Mouse (Mus musculus): ENCODE data around the gene Timm10.
A peak's percentile ranks its signal among the peaks of the same experiment; 100 is the strongest.

The Timm10 gene

DNA sequence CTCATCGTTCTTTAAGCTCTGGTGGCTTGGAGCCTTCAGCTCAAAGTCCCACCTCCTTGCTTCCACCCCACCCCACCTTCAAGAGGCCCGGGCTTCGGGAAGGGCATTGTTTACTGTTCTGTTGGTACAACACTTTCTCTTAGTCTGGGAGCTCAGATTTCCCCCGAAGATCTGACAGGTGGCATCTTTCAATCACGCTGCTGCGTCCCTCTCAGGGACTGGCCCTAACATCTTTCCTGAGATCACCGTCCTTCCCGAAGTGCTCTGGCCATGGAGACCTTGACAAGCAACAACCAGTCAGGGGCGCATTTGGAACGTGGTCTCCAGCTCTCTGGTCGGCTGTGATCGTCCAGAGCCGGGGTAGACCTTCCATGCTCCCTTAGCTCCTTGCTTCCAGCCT lies 4.2 kb upstream of the Timm10 start, which contains the start of gene Smtnl1:
TSS of gene Smtnl1 (minus strand) at position 101 of the 400 bp plus-strand sequence.
- no peak for DNase-seq

DNA sequence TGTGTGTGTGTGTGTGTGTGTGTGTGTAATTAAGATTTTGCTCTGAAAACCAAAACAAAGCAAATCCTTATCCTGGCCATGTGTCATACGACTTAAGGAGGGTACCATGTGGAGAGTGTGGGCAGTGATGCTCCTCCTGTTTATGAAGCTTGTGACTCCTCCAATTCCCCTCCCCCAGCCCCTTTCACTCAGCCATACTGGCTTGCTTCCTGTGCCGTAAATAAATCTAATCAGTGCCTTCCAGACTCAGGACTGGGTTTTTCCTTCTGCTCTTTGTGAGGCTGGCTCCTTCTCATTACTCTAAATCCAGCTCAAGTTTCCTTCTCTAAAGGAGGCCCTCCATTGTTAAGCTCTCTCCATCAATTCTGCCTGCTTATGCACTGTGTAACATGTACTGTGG lies 3.6 kb upstream of the Timm10 start:
- no peak for DNase-seq

DNA sequence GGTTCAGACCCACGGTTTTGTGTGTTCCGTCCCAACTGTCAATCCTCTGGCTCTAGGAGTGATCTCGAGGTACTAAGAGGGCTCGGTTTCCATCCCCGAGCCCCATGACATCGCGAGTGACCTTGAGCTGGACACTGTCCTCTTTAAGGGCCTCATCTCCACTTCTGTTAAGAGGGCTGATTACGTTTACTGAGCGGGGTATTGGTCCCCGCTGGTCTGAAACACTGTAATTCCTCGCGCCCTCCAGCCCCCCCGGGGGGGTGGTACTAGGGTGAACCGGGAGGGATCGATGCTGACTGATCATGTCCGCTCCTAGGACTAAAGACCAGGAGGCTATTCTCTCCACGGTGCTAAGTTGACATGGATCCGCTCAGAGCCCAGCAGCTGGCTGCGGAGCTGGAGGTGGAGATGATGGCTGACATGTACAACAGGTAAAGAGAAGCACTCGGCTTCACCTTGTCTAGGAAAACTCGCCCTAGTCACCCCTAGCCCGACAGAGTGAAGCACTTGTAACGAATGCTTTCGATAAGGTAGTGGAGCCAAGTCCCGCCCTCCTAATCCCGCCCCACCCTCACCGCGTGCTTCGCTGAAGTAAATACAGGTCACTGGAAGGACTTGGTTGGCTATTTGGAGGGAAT lies 605 bp downstream of the Timm10 start:
- DNase-seq: no peak

DNA sequence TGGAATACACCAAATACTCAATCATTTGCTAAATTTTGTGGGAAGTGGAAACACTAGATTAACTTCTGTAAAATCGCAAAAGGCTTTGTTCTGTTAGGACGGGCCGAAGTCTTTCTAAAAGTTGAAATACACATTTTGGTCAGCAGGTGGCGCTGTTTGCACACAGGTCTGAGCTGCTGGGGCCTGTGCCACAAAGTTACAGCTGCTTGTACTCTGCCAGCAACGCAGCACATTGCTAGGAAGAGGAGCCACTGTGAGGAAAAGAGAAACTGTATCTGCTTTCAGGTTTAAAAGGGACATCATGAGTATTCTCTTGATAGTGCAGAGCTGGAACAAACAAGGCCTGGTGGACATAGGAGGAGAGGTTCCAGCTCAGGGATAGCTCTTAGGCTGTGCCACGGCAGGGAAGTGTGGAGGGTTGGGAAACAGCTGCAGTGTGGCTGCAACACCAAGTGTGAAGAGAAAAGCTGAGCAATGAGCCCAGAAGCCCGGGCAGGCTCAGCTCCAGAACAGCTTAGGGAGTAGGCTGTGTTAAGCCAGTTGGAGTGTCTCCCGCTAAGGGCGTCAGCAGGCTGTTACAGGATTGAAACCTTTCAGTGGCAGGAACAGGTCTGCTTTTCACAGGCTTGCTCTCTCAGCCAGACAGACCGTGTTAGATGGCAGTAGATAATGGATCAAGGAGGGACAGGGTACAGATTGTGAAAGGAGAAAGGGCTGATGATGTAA lies 5.0 kb downstream of the Timm10 start:
- DNase-seq: peak; percentile 75 to 85

DNA sequence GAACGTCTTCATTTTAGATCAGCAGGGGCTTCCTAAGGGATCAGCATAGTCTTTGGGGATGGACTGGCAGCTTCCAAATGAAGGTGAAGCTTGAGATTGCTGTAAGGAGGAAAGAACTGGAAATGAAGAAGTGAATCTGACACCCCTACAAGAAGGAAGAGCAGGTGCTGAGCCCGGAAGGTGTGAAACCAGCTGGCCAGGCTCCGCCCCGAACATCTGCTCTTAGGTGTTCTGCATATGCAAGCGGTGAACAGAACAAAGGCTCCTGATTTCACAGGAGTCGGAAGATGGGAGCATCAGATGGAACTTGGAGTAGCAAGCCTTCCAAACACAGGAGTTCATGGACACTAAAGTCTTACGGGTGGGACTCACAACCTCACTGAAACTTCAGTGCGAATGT lies 10.3 kb downstream of the Timm10 start:
- DNase-seq: no peak

DNA sequence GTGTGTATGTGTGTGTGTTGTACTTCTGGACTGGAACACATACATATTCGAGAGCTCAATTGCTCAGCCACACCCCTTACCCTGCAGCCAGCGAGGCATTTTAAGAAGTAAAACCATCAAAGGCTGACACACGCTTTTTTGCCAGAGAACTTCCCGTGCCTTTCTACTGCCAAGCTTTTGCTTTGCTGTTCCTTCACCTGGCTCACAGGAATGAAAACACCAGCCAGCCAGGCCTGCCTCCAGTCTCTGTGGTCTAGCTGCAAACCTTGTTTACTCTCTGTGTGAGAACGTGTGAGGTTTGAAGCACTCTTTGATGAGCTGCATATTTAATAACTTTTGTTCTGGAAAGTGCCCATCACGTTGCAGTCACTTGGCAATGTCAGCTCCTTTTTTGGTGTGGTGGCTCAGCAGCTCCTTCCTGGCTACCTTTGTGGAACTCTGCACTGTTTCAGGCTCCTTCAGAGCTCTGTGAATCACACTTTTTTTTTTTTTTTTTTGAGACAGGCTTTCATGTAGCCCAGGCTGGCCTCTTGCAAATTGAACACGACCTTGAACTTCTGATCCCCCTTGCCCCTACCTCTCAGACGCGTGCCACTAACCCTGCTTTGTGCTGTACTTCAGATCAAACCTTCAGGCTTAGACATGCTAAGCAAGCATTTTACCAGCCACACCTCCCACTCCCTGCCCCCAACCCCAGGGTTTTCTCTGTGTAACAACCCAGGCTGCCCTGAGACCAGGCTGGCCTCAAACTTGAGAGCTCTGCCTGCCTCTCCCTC lies 11.2 kb downstream of the Timm10 start:
- no peak for DNase-seq

DNA sequence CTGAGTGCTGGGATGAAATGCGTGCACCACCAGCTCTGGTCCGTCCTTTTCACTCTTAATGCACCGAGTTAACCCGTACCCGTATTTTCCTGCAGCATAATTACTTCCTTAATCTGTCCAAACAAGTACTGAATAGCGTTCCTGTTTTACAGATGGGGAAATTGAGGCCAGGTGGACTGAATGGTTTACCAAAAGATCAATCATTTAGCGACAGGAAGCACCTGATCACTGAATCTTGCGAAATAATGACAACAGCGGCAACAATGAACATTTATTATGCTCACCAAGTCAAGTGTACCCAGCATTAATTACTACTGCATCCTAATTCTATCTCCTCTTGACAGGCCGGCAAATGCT lies 11.8 kb downstream of the Timm10 start, which contains the start of gene Slc43a1:
TSS of gene Slc43a1 (plus strand) at position 258 of the 357 bp plus-strand sequence.
- DNase-seq: no peak

DNA sequence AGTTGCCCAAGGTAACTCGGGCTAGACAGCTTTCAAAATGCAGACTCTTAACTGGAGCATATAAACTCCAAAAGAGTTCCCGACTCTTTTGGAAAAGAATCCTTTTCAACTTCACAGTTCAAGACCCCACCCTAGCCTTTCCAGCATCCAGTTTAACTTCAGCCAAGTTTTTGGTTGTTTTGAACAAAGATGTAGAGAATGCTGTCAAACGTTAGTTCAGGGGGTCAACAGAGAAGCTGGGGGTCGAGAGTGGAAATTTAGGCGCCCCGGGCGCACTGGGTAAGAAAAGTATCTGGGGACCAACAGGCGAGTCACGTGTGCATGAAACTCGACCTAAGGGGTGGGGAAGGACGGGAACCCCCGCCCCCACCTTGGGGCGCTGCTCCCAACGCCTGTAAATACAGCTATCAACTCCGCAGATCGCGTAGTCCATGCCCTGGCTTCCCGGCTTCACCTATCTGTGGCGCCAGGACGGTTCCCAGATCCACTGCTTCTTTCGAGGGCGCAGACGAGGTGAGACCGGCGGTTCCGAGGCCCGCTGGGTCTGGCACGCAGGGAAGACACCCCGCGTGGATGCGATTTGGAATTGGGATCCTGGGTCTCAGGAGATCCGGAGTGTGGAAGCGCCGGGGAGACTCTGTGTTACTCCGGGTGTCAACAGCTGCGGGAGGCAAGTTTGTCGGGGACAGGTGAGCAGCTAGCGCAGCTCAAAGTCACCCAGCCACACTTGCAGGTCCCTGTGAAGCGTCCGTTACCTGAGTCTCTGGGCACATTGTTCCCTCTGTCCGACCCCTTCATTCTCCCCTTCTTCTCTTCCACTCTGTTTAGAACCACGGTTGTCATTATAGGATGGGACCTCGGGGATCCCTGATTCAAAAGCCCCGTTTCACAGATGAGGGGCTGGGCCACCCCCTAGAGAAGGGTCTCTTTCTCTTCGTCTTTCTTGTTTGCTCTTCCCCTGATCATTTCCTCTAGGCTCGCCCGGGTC lies 12.5 kb downstream of the Timm10 start:
- DNase-seq: no peak

DNA sequence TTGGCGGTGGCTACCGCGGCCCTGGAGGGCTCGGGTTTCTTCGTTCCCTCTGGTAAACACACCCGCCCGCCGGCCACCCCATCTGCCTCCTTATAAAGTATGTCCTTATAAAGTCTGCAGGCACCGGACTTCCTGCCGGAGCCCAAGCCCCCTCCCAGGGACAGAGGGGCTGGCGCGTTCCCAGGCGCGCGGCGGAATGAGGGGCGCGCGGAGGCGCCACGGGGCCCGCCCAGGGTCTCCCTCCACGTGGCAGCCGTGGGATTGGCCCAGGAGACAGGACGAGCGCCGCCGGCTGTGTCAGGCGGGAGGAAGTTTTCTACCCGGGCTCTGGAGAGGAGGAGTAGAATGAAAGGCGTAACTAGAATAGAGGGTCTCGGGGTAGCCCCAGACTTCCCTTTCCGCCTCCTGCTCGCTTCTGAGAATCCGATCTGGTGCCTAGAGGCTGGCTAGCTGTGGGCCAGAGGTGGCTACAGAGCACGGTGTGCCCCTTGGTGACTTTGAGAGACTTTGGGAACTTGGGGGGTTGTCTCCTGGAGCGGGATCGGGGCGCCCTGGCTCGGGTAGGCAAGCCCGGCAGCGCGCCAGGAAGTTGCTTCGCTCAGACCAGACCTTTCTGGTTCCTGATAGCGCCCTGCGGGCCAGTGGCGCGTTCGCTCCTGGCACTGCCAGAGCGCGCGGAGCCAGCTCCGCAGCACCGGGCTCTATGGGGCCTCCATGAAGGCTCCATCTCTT lies 13.4 kb downstream of the Timm10 start:
- peak in 1 of 2 experiments; percentile 26 for DNase-seq

DNA sequence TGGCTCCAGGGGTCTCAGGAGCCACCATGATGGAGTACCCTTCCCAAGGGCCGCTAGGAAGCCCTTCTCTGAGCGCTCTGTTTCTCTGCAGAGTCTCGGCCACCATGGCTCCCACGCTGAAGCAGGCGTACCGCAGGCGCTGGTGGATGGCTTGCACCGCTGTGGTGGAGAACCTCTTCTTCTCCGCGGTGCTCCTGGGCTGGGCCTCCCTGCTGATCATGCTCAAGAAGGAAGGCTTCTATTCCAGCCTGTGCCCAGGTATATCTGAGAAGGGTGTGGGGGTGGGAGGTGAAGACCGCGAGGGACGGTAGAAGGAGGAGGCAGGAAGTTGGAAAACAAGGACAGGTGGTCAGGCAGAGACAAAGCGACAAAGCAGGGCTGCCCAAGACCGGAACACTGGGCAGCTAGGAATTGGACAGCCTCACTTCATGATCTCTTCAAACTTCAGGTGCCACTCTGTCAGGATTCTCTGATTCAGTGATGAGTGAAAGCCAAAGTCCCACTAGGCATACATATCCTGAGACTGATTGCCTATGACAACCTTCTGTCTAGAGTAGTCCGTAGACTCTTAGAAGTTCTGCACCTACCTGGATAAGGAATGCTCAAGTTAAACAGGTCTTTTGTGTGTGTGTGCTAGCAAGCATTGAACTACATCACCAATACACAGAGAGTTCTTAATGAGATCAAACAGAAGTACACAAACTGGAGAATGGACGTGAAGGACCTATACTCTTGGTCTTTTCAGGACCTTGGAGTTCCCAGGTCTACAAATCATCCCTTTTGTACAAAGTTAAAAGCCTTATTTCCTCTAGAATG lies 14.2 kb downstream of the Timm10 start:
- DNase-seq: no peak

DNA sequence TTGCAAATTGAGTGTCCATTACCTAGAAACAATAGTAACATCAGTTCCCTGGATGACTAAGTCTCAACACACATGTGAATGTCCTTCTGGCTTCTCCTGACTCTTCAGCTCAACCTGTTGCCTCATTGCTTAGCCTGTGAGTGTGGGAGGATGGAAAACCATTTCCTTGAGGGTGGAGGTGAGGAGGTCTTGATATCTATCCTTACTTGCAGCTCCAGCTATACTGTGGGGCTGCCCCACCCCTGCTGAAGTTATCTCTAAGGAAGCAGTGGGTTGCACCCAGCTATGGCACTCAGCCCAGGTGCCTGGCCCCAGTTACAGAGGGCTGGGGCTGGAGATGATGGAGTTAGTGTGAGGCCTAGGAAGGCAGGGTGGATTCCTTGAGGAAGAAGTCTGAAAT lies 15.1 kb downstream of the Timm10 start:
- DNase-seq: no peak

DNA sequence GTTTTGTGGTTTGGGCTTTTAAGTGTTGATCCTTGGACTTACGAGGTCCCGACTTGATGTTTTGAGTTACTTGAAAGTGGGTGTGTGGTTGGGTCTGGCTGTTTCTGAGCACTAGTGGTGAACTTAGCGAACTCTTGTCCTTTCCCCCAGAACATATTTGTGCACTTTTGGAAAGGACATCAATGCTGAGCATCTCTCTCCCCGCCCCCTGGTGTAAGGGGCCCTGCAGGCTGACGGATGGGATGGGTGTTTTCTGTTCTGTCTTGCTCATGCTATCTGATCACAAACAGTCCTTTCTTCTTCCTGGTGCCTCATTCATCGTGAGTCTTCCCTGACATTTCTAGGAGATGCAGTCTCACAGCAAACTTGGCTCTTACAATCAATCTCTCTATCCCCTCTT lies 16.9 kb downstream of the Timm10 start:
- DNase-seq: no peak

DNA sequence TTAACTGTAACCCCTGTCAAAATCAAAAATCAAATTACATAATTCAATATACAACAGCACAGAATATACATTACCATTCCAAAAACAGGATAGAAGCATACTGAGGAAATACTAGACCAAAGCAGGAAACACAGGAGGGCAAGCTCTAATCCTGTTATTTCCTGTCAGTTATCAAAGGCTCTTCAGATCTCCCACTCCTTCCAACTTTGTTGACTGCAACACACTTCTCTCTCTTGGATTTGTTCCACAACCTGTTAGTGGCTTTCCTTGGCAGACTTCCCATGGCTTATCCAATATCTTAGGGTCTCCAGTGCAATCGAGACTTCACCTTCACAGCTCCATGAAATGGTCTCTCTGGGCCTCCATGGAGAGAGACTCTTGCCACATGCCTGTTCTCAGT lies 18.4 kb downstream of the Timm10 start:
- no peak for DNase-seq

DNA sequence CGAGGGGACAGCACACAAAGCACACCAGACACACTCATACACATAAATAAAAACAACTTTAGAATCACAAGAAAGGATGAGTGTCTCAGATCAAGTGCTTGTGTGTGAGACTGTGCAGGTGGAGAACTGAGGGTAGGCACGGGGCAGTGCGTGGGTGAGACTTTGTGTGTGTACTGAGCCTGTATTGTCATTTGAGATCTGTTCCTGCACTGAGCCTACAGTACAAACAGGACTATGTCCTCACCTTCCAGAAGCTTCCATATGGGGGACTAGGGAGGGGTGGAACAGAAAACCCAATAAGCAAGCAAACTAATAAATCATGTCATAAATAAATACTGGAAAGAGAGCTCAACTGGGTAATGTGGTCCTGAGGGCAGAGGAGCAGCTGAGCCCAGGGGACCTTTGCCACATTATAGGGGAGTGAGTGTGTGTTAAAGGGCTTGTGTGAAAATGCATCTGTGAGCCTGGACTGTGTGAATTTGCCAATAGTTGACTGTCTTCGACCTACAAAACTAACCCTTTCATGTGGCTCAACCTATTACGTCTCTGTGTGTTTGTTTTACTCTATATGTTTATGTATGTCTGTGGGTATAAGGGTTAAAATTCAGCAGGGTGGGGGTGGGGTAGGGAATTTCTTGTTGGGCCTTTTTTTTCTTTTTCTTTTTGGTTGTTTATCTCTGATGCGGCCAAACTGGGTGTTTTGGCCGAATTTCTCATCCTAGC lies 23.8 kb downstream of the Timm10 start:
- no peak for DNase-seq

DNA sequence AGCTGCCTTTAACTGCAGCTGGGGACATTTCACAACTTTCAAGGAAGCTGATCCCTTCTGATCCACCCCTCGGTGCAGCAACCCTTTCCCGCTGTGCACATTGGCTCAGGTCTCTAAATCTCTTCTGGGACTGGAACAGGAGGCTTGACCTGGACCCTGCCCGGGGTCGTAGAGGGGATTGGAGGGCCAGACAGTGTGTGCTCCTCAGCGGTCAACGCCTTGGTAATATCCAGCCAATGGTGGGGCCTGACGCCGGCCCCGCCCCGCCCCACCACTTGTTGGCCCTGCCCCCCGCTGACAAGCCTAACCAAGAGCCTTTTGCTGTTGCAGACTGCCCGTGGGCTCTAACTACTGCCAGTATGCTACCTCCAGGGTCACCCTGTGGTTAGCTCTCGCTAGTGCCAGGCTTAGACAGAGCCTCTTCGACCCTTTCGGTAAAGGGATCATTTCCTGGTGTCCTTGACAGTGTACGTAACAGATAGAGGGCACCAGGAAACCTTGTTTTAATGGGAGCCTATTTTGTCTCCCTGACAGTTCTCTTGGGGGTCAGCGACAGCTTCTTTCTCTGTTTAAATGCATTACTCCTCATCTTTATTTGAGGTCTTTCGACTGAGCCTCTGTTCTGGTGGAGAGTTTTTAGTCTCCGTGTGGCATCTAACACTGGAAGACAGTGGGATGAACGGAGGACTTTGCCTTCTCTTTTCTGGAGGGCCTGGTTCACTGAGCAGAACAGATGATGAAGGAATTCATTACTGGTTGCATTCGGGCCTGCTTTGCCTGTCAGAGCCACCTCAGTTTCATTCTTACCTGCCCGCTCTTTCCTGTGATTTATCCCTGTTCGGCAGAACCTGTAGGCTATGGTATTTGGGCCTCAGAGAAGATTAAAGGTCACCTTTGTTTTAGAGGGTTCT lies 24.6 kb downstream of the Timm10 start:
- DNase-seq: no peak

DNA sequence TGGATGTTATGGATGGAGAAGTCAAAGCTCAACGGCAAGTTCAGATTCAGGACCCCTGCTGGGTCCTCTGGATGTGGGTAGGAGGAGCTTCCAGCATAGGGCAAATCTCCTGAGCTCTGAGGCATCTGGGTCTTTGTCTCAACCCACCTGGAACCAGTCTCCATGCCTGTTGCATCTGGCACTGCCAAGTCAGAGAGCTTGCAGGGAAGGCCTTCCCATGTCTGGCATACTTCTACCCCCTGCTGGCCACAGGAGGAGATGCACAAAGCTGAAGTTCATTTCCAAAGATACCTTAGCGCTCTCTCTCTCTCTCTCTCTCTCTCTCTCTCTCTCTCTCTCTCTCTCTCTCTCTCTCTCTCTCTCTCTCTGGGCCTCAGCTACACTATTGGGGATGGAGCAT lies 28.9 kb downstream of the Timm10 start:
- DNase-seq: peak in 1 of 2 experiments; percentile 44

DNA sequence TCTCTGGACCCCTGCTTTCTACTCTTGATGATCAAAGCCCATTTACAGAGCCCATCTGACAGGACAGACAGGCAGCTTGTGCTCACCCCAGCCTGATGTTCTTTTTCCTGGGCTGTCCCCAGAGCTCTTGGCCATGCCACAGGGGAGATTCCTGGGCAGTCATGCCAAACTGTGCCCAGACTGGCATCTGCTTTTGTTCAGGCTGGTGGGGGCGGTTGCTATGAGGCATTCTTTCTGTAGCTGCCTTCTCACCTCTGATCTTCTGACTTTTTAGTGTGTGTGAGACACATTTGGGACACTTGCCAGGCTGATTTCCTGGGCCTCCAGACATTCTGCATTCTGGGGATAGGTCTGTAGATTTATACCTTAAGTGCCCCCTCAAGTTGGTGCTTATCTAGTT lies 31.8 kb downstream of the Timm10 start:
- no peak for DNase-seq

DNA sequence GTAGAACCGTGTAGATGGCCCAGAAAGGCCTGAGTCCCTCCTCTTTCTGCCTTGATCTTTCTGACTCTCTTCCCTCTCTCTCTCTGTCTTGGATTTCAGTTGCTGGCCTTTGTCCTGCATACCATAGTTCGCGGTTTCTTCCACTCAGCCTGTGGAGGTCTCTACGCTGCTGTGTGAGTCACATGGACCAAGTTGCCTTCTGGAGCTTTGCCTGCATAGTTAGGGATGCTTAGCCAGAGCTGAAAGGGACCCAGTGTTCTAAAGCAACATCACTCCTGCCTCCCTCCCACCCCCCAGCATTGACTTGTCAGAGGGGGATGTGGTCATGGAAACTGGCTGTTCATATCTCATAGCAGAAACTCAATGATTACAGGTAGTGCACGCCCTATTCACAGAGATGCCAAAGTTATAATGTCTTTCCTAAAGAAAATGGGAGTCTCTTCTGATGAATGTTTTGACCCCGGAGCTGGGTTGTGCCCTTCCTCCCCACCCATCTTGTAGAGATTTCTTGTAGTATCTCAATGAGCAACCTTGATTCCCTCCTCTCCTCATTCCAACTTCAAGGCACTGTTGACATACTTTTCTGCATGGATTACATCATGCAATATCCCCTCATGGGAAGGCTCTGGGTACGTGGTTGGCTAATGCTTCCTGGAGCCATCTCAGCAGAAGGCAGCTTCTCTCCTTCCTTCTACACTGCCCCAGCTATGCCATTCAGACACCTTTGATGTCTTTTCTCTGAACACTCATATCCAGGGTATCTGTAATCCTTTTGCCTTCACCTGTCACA lies 33.4 kb downstream of the Timm10 start:
- no peak for DNase-seq
